ENCODE assay signal across 12 mouse cellular contexts in genomic region chr12:6046866-6047689, GRCm38 (mm10).
DNase-seq lines count a peak whose midpoint lies in the region; ATAC-seq lines count a peak whose summit lies in the region.
"Had no signal": no experiment of that assay in that cellular context is flagged by ENCODE, and none has a peak within 500 bp of the region (broad histone marks: within the 10 kb centered on the region; RNA-seq: fewer than 3 reads in every experiment).

No protein-coding gene starts in this region.

- H3K9ac ChIP-seq in midbrain, embryonic 11.5 days (ENCODE audit: low read length): no peak overlapping the region
- H3K9ac ChIP-seq: embryonic facial prominence, embryonic 13.5 days; lung, embryonic 14.5 days had no signal

- no peak overlapping the region for H3K4me2 ChIP-seq in midbrain, embryonic 11.5 days
- H3K4me2 ChIP-seq: embryonic facial prominence, embryonic 13.5 days; lung, embryonic 14.5 days had no signal

- H3K4me3 ChIP-seq in midbrain, embryonic 11.5 days (ENCODE audit: low read depth, low read length): no peak overlapping the region
- no peak overlapping the region for H3K4me3 ChIP-seq in midbrain, embryonic 10.5 days
- no peak overlapping the region for H3K4me3 ChIP-seq in hindbrain, embryonic 10.5 days
- H3K4me3 ChIP-seq: embryonic facial prominence, embryonic 13.5 days had no signal

- ATAC-seq in midbrain, embryonic 11.5 days (ENCODE audit: low FRiP score): peak; percentile 69
- ATAC-seq in erythroblast, adult 5-6 weeks (replicated peaks; ENCODE audit: low FRiP score, poor library complexity, severe bottlenecking): no peak

- no peaks in the 10 kb centered on the region for H3K27me3 ChIP-seq in midbrain, embryonic 11.5 days (ENCODE audit: control insufficient read depth, insufficient read depth, low read length)
- no peaks in the 10 kb centered on the region for H3K27me3 ChIP-seq in midbrain, embryonic 10.5 days (ENCODE audit: low read depth, poor library complexity, severe bottlenecking)
- H3K27me3 ChIP-seq in hindbrain, embryonic 10.5 days (ENCODE audit: insufficient read depth, poor library complexity, severe bottlenecking): no peaks in the 10 kb centered on the region
- H3K27me3 ChIP-seq: CH12.LX; embryonic facial prominence, embryonic 13.5 days had no signal

- WGBS in midbrain, embryonic 11.5 days: 59% methylated on average over 9 of the region's 9 CpGs
- 65% methylated on average over 9 of the region's 9 CpGs for WGBS in midbrain, embryonic 10.5 days
- 54% methylated on average over 9 of the region's 9 CpGs for WGBS in hindbrain, embryonic 10.5 days

- no peak for DNase-seq in midbrain, embryonic 11.5 days (ENCODE audit: low spot score, missing footprints)
- no peak for DNase-seq in midbrain, embryonic 10.5 days (ENCODE audit: low spot score)
- DNase-seq in hindbrain, embryonic 10.5 days (ENCODE audit: low spot score): peak; percentile 2
- peak; percentile 47 to 65 for DNase-seq in layer of hippocampus, postnatal 36 days
- DNase-seq in telencephalon, adult 2 months (ENCODE audit: low read depth, low spot score): peak; percentile 50
- no peak for DNase-seq in spleen, postnatal 36 days (ENCODE audit: low spot score in 2 of 2)
- no peak for DNase-seq in adrenal gland, postnatal 25 days
- DNase-seq: lung, embryonic 14.5 days; thymus, adult 18-20 months had no signal

- H3K27ac ChIP-seq in midbrain, embryonic 11.5 days (ENCODE audit: low read depth, low read length): no peak overlapping the region
- no peak overlapping the region for H3K27ac ChIP-seq in midbrain, embryonic 10.5 days (replicated peaks)
- no peak overlapping the region for H3K27ac ChIP-seq in hindbrain, embryonic 10.5 days
- H3K27ac ChIP-seq: embryonic facial prominence, embryonic 13.5 days had no signal

- H3K36me3 ChIP-seq in midbrain, embryonic 11.5 days (ENCODE audit: control insufficient read depth, insufficient read depth, low read length): no peaks in the 10 kb centered on the region
- H3K36me3 ChIP-seq in midbrain, embryonic 10.5 days: no peaks in the 10 kb centered on the region
- H3K36me3 ChIP-seq in hindbrain, embryonic 10.5 days: no peaks in the 10 kb centered on the region
- H3K36me3 ChIP-seq: embryonic facial prominence, embryonic 13.5 days had no signal

- no peaks in the 10 kb centered on the region for H3K9me3 ChIP-seq in midbrain, embryonic 11.5 days (ENCODE audit: control insufficient read depth, low read length)
- H3K9me3 ChIP-seq in midbrain, embryonic 10.5 days (replicated peaks): no peaks in the 10 kb centered on the region
- no peaks in the 10 kb centered on the region for H3K9me3 ChIP-seq in hindbrain, embryonic 10.5 days
- H3K9me3 ChIP-seq: embryonic facial prominence, embryonic 13.5 days had no signal

- H3K4me1 ChIP-seq in midbrain, embryonic 11.5 days (ENCODE audit: control insufficient read depth, insufficient read depth, low read length): no peaks in the 10 kb centered on the region; the same call in 1 of the 2 replicates
- H3K4me1 ChIP-seq in midbrain, embryonic 10.5 days: peaks cover 9% of the 10 kb centered on the region
- peaks cover 7% of the 10 kb centered on the region; the same call in 1 of the 2 replicates for H3K4me1 ChIP-seq in hindbrain, embryonic 10.5 days (replicated peaks)
- H3K4me1 ChIP-seq: embryonic facial prominence, embryonic 13.5 days had no signal

Comparison
In these comparisons a context has a peak if more than half of its experiments do, and no peak if none do; other contexts are left out.
1. DNase-seq: peak in hindbrain, embryonic 10.5 days (single experiment), layer of hippocampus, postnatal 36 days (2 of 2) and telencephalon, adult 2 months (single experiment); none in midbrain, embryonic 11.5 days (single experiment), midbrain, embryonic 10.5 days (single experiment), spleen, postnatal 36 days (0 of 2) and adrenal gland, postnatal 25 days (single experiment).